Mouse (Mus musculus) c-Kit-positive CD71-positive TER-119-negative erythroid progenitor cells, embryonic 14.5 days (primary cell): Measurements from ENCODE around the gene Plcb4.

Source experiments
- DNase-seq: peaks from one replicate; pipeline ENCODE4 v3.0.0-alpha.2; 2013; ENCODE audit warnings: low read depth

The Plcb4 gene

GRCm38 (mm10) chr2:135761226-135761802 is 102.5 kb downstream of the Plcb4 start:
- DNase-seq: no peak

DNA sequence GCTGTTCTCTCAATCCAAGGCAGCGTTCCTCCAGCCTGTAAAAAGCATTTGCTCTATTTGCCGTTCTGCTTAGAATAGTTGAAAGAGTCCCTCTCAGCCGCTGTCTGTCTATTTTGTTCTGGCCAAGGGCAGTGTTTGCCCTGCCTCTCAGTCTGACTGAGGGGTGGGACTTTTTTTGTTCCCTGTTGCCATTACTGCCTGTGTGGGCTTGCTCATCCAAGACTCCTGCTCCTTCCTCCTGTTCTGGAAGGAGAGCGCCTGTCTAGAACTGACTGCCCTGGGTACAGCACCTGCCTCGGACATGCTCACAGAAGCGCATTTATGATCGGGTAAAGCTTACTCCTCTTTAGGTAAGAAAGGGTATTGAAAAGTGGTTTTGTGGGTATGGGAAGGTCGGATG is 105.9 kb downstream of the Plcb4 start:
- no peak for DNase-seq

DNA sequence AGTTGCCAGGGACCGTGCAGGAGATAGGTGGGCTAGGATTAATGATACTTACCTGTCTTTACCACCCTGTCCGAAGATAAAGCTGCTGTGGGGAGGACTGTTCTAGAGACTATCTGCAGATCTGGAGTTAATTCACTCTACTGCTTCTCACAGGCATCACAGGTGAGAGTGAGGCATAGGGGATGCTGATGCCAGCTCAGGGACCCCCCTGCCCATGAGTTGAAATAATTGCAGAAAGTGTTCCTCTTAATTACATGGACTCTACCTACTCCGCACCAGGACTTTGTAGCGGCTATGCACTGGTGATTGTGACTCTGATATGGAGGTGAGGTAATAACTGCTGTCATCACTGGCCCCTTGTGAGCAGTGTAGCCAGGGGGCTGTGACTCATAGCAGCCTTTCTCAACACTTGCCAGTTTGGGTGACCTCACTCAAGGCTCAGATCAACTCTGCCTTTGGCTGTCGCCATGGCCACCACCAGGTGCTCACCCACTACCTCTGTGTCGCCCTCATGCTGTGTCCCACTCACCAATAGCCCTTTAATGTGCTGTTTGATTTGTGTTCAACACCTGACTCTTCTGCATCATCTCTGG is 107.8 kb downstream of the Plcb4 start:
- no peak for DNase-seq

DNA sequence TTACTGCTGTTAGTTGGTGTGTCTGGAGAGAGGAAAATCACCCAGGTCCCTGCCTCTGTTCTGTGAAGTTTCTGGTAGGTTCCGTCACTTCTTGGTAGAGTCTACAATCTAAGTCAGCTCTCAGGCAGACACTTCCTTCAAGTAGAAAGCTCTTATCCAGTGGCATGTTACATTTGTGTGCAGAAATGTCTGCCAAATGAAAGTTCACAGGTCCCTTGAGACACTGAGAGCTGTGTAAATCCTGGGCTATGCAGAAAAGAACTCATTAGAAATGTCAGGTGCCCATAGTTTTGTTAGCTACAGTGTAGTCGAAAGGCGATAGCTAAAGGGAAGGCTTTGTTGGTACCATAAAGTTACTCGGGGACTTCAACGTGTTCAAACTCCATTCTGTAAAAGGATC is 108.7 kb downstream of the Plcb4 start:
- DNase-seq: no peak

DNA sequence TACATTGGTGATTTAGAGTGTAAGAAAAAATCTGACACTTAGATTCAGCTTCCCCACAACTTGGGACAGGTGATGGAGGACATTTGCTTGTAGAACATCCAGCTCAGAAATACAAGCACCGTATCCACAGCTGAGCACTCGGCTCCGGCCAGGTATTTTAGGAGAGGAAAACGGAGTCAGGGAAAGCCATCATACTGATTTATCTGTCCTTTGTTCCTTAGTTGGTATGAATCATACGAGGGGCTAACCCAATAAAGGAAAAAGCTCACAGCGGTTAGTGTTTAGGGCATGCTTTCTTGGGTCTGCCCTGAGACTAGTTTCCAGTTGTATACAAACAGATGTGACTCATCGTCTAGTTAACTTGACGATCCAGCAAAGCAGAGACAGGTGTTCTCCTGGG is 110.9 kb downstream of the Plcb4 start:
- no peak for DNase-seq

- no peak for DNase-seq
Measured at GRCm38 (mm10) chr2:135770226-135770625, 111.4 kb downstream of the Plcb4 start.

- no peak for DNase-seq
Measured at GRCm38 (mm10) chr2:135773194-135773972, 114.6 kb downstream of the Plcb4 start.

DNA sequence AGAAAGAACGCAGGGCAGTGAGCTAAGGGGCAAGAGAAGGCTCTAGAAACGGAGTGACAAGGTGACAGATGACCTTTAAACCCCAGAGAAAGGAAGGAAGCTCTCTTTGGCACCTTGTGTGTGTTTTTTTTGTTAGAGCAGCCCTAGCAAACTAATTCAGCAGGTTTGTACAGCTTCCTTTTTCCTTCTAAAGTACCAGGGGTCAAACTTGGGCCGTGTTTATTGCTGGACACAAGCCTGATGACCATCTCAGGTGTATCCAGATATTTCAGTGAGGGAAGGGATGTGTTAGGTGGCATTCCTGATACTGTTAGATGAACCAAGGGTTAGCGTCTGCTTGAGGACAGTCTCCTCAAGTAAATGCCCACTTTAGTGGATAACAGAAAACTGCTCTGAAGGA is 116.2 kb downstream of the Plcb4 start:
- DNase-seq: no peak

DNA sequence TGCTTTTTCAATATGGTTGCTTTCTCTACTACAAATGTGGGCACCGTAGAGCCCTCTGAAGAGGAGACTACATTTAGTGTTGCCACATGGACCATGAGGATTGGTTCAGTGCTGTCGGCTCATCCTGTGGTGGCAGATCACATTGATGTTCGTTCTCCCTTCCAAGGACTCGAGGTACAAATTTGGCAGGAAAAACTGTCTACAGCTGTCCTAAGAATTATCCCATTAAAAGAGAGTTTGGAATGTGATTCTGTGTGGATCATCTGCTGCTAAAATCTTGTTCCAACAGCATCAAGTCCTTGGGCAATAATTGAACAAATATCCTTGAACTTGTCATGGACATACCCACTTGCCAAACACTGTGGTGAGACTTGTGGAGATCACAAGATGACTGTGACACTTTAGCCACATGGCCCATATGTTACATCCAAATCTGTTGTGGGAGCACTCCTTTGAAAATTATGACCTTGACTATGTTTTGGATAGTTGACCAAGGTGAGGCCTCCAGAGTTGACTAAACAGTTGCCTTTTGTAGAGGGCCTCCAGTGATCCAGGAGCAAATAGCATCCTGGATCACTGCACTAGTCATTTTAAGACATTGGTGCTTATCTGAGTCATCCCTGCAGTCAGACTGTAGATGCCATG is 117.4 kb downstream of the Plcb4 start:
- no peak for DNase-seq

DNA sequence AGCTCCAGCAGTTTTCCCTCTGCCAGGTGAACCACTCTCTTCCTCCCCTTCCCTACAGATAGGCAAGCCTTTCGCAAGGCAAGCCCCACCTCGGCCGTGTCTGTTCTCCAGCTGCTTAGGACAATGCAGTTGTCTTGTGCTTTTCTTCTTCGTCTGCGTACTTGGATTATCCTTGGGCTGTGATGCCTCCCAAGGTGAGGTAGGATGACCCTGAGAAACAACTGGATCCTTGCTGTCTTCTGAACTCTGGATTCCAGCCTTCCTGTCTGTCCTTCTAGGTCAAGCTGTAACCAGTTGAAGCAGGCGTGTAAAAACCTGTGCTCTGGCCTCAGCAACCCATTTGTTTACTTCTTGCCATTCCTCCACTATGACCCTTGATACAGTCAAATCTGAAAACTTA is 122.6 kb downstream of the Plcb4 start:
- no peak for DNase-seq

DNA sequence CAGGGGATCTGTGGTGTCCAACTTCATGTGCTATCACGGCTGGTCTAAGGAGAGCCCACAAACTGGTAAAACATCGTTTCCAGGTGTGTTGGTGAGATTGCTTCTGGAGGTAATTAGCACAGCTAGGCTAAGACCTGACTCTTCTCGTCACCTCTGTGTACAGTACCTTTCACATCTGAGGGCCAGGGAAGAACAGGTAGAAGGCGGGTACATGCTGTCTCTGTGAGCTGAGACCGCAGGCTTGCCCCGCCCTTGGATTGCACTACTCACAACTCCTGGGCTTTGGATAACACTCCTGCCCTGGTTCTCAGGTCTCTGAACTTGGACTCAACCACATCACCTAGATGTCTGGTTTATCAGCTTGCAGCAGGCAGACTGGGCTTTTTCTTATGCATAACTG is 128.6 kb downstream of the Plcb4 start:
- no peak for DNase-seq

DNA sequence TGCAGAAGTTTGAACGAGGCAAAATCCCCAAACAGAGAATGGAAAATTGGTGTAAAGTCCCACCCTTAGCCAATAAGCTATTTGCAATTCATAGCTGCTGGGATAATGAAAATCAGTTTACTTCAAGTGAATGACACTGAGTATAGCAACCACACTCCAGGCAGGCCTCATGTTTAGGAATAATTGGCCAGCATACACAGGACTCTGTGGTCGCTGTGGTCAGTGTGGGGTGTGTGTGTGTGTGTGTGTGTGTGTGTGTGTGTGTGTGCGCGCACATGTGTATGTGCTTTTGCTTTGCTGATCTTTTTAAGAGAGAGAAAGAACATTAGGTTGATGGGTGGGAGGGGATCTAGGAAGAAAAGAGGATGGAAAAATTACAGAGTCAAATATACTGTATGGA is 134.1 kb downstream of the Plcb4 start:
- DNase-seq: no peak

DNA sequence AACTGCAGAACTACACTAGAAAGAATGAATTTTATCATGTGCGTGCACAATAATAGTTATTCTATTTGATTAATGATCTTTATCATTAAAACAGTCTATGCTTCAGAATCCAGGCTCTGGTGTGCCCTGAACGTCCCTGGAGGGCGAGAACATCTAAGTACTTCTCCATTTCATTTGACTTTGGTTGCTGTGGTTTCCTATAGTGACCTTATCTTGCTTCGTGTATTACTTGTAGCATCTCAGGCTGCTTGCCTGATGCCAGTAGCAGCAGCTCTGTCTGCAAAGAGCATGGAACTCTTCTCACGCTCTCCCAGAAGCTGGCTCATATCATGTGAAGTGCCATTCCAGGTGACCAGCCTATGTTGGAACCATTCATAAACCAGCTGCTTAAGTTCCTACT is 137.9 kb downstream of the Plcb4 start:
- DNase-seq: no peak

DNA sequence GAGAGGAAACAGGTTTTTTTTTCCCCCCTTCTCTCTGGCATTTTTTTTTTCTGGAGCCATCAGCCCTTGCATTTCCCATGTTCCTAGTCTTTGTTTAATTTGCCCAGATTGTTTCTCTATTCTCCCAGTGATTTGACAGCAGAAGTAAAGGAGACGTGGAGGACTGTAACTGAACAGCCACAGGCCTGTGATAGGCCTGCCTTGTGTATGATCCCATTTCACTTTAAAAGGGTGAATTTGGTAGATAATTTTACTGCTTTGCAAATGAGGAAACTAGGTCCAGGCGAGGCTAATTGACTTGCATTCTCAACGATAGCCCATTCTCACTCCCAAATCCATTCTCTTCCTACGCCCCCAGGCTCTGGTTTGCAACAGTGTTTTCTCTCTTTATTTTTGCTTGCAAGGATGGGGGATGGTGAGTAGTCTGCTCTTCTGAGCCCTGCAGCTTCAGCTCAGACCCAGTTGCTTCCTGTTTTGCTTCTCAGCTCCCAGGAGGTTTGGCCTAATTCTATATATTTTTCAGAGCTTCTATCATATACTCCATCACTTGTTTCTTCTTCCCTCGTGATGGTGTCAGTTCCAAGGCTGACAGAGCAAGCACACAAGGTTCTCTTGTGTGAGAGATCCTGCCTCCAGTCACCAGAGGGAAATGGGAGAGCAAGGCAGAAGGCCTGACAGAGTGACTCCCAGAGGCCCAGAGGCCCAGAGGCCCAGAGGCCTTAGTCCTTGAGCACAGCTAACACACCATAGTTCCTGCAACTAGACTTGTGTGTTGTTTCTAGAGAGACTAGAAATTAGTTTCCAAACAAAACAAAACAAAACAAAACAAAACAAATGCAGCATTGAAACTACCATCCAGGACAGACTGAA is 139.1 kb downstream of the Plcb4 start:
- no peak for DNase-seq

GRCm38 (mm10) chr2:135799149-135799770 is 140.4 kb downstream of the Plcb4 start:
- DNase-seq: no peak

DNA sequence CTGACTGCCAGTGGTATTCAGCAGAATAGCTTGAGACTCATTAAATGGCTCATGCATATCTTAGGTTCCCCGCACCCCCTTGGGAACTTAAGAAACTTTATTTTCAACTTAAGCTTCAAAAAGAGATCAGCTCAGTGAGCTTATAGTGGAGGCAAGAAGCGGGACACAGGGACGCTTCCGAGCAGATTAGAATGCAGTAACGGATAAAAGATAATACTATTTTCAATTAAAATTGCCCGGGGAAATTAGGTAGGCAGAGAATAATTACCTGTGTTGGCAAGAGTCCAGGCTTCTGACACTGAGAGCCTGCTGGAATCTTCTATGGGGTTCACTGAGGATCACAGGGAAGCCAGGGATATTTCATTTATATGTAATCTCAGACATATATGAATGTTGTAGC is 141.6 kb downstream of the Plcb4 start:
- no peak for DNase-seq

GRCm38 (mm10) chr2:135802878-135803450 is 144.2 kb downstream of the Plcb4 start:
- DNase-seq: no peak

DNA sequence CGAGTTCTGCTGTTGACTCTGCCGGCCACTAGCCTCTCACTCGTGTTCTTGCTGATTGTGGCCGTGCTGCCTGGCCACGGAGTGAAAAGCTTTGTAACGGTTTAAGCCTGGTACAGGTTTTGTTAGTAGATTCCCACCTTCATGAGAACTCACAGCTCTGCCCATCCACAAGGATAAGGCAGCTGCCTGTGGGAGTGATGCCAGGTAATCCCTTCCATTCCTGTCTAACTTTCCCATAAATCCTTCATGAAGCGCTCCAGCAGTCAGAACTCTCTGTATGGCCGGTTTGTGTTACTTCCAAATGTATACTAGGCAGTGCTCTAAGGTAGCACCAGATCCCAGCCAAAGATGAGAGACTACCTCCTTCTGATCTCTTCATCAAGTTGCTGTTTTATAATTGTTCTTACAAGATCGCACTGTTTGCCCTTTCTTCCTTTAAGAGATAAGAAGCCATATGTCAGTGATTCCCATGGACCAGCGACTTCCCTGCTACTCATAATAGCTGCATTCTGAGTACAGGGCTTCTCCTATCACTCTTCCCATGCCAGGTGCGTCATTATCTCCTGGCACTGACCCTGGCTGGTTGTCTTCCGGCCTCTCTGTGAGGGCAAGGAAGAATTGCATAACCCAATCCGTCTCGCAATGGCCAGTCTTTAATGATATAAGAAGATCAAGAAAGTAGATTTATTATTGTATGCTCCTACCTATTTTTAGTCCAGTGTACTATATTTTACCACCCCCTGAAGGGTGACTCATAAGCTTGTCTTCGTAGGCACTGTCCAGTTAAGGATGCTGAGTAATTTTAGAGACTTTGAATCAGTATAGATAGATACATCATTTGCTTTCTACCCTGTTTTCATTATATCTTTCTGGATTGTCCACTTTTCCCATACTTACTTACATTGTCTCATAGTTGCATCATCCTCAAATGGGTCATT is 147.2 kb downstream of the Plcb4 start:
- DNase-seq: no peak

DNA sequence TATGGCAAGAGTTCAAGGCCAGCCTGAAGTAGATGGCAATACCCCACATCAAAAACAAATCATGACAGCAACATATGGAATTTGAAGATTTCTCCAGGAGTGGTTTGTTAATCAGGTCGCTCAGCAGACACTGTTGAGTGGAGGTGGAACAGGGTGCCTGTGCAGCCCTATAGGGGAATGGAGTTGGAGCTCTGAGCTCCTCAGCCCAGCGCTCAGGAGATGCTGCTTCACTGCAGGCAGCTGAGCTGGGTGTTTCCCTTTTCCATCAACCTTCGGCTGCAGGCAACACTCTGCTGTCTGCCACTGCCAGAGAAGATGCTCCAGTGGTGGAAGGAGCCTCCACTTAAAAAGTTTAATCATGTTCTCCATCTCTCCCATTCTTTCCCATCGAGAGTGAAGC is 149.5 kb downstream of the Plcb4 start:
- no peak for DNase-seq

GRCm38 (mm10) chr2:135810841-135811240 is 152.0 kb downstream of the Plcb4 start:
- no peak for DNase-seq
